Mouse (Mus musculus): Measurements from ENCODE around the gene Oaz1. TPM values are rescaled to one million over a fixed set of nuclear protein-coding genes. Genes with fewer than 3 reads are reported as not detected.
A peak's percentile ranks its signal among the peaks of the same experiment; 100 is the strongest.

Oaz1 gene
- polyA plus RNA-seq (2012; rRNA removed) (882 and 1,248 TPM in 2 replicates), polyA plus RNA-seq (2014; fragmentation: Nextera tagmentation; extraction: Ambion mirVana) (1,813 and 1,884 TPM in 2 replicates)

DNA sequence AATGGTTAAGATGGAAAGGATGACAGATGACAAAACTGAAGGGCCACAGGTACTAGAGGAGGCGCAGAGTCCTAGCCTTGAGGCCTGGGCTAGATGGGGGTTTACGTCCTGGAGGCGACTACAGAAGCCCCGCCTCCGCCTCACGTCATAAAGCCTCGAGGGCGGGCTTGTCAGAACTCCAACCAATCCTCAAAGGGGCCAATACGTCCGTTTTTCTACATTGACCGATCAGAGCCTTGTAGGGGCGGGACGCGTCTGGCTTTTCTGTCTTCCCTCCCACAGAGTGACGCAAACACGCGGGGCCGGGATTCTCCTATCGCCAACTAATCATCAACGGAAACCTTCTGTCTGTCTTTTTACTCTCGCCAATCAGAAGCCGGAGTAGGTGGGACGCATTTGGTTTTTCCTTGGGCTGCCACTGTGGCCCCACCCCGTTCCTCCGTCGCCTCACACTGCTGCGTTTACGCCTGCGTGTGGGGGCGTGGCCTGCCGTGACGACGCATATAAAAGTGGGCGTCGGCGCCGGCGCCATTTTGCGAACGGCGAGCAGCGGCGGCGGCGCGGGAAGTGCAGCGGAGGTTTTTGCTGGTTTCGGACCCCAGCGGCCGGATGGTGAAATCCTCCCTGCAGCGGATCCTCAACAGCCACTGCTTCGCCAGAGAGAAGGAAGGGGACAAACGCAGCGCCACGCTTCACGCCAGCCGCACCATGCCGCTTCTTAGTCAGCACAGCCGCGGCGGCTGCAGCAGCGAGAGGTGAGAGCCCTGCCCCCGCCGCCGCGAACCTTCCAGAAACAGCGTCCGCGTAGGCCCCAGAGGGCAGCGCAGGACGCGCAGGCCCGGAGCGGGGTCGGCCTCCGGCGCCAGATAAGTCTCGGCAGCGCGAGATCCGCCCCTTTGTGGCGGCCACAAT is at the start of gene Oaz1:
Gene Oaz1, plus strand, starts transcription at position 506 of the 912 bp plus-strand sequence.
- peak; percentile 100 for DNase-seq (ENCODE audit: low spot score)

DNA sequence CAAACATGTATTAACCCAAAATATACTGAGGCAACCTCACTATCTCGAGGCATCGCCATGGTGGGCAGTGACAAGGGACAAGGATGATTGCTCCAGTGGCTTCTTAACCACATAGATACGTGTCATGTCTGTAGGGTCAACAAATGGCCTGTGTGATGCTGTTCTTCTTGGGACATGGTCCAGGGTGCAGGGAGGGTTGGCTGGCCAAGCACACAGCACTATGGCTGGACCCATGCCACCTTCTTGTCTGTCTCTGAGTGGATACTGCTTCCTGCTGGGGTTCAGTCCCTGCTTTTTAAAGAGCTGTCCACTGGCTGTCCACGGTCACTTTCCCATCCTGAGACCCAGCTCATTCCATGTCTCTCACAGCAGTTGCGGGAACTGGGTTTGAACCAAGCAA is 49.3 kb upstream of the Oaz1 start:
- H3K4me1 ChIP-seq (ENCODE audit: control insufficient read depth, insufficient read depth, low read length) = peaks cover 4% of the 10 kb centered on the region; the same call in 1 of the 2 replicates
- 97% methylated on average over 5 of the region's 5 CpGs for WGBS
- DNase-seq (ENCODE audit: low spot score) (no peak), ATAC-seq (ENCODE audit: low FRiP score, low read depth) (no peak)
- H3K27ac ChIP-seq (replicated peaks; ENCODE audit: low read depth, low read length) = no peak overlapping the region
- no peak overlapping the region for H3K4me2 ChIP-seq (replicated peaks; ENCODE audit: low read depth, low read length, severe bottlenecking)
- no peaks in the 10 kb centered on the region for H3K27me3 ChIP-seq (ENCODE audit: control insufficient read depth, insufficient read depth, low read length)
- no peak overlapping the region for H3K9ac ChIP-seq (ENCODE audit: low read depth, low read length, severe bottlenecking)
- no peak for TF ChIP-seq POLR2A (IDR thresholded peaks at IDR 0.05; ENCODE audit: borderline replicate concordance, extremely low read depth, insufficient read depth, insufficient read length)
- H3K36me3 ChIP-seq (ENCODE audit: control insufficient read depth, insufficient read depth, low read length) = peaks cover 97% of the 10 kb centered on the region
- no peak overlapping the region for H3K4me3 ChIP-seq (replicated peaks; ENCODE audit: low read length)
- H3K9me3 ChIP-seq (ENCODE audit: control insufficient read depth, low read length) = no peaks in the 10 kb centered on the region

More for the DNA sequence above, at the start of gene Oaz1:
- WGBS = under 1% methylated on average over 68 of the region's 82 CpGs
- H3K4me2 ChIP-seq (replicated peaks; ENCODE audit: low read depth, low read length, severe bottlenecking) = peak within 1 kb of the TSS; percentile 93
- peaks cover 9% of the 10 kb centered on the region for H3K4me1 ChIP-seq (ENCODE audit: control insufficient read depth, insufficient read depth, low read length)
- peak; percentile 97 for ATAC-seq (ENCODE audit: low FRiP score, low read depth)
- H3K27me3 ChIP-seq (ENCODE audit: control insufficient read depth, insufficient read depth, low read length) = no peaks in the 10 kb centered on the region
- H3K9me3 ChIP-seq (ENCODE audit: control insufficient read depth, low read length) = no peaks in the 10 kb centered on the region
- H3K4me3 ChIP-seq (replicated peaks; ENCODE audit: low read length) = peak within 1 kb of the TSS; percentile 66
- peak within 1 kb of the TSS; percentile 92 for H3K9ac ChIP-seq (ENCODE audit: low read depth, low read length, severe bottlenecking)
- peak within 1 kb of the TSS; percentile 86 for H3K27ac ChIP-seq (replicated peaks; ENCODE audit: low read depth, low read length)
- H3K36me3 ChIP-seq (ENCODE audit: control insufficient read depth, insufficient read depth, low read length) = peaks cover 24% of the 10 kb centered on the region
- TF ChIP-seq POLR2A (IDR thresholded peaks at IDR 0.05; ENCODE audit: borderline replicate concordance, extremely low read depth, insufficient read depth, insufficient read length) = peak; percentile 77; the same call in 1 of the 2 replicates

DNA sequence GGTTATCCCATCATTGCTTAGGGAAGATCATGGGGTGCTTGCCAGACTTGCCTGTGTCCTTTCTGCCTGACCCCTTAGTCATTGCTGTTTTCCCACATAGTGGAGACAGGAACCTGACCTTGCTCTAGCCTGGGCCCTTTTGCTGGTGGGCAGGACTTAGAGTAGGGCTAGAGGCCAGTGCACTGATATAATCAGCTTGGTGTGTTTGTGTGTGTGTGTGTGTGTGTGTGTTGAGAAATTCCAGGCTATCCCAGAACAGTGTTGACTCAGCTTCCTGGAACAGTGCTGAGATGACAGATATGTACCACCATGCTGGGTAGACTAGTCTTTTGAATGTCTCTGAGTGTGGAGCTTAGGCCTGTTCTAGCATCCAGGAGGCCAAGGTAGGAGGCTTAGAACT is 46.9 kb upstream of the Oaz1 start:
- ATAC-seq (ENCODE audit: low FRiP score, low read depth) (no peak), DNase-seq (ENCODE audit: low spot score) (no peak)
- Histone ChIP-seq H3K4me2 (replicated peaks; ENCODE audit: low read depth, low read length, severe bottlenecking) (no peak overlapping the region), H3K4me1 (ENCODE audit: control insufficient read depth, insufficient read depth, low read length) (no peaks in the 10 kb centered on the region), H3K9ac (ENCODE audit: low read depth, low read length, severe bottlenecking) (no peak overlapping the region), H3K4me3 (replicated peaks; ENCODE audit: low read length) (no peak overlapping the region), H3K27me3 (ENCODE audit: control insufficient read depth, insufficient read depth, low read length) (no peaks in the 10 kb centered on the region), H3K27ac (replicated peaks; ENCODE audit: low read depth, low read length) (no peak overlapping the region), H3K9me3 (ENCODE audit: control insufficient read depth, low read length) (no peaks in the 10 kb centered on the region), H3K36me3 (ENCODE audit: control insufficient read depth, insufficient read depth, low read length) (peaks cover 98% of the 10 kb centered on the region)
- TF ChIP-seq POLR2A (IDR thresholded peaks at IDR 0.05; ENCODE audit: borderline replicate concordance, extremely low read depth, insufficient read depth, insufficient read length) = no peak

DNA sequence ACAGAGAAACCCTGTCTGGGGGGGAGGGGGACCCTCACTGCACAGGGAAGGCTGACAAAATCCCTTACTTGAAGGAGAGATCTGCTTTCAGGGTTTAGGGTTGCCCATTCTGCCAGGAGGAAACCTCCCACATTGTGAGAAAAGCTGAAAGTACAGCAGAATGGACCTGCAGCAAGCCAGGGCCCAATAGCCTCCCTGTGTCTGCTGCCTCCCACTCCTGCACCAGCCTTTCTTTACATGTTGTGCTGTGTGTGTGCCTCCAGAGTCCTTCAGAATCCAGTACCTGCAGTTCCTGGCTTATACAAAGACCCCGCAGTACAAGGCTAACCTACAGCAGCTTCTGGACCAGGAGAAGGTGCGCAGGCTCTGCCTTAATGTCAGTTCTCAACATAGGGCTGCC is 42.2 kb upstream of the Oaz1 start:
- peaks cover 100% of the 10 kb centered on the region for H3K36me3 ChIP-seq (ENCODE audit: control insufficient read depth, insufficient read depth, low read length)
- WGBS = 97% methylated on average over 2 of the region's 2 CpGs
- H3K9me3 ChIP-seq (ENCODE audit: control insufficient read depth, low read length) = no peaks in the 10 kb centered on the region
- H3K4me1 ChIP-seq (ENCODE audit: control insufficient read depth, insufficient read depth, low read length) = no peaks in the 10 kb centered on the region
- no peaks in the 10 kb centered on the region for H3K27me3 ChIP-seq (ENCODE audit: control insufficient read depth, insufficient read depth, low read length)
- H3K9ac ChIP-seq (ENCODE audit: low read depth, low read length, severe bottlenecking) = no peak overlapping the region
- TF ChIP-seq POLR2A (IDR thresholded peaks at IDR 0.05; ENCODE audit: borderline replicate concordance, extremely low read depth, insufficient read depth, insufficient read length) = no peak
- ATAC-seq (ENCODE audit: low FRiP score, low read depth) (no peak), DNase-seq (ENCODE audit: low spot score) (no peak)
- no peak overlapping the region for H3K27ac ChIP-seq (replicated peaks; ENCODE audit: low read depth, low read length)
- no peak overlapping the region for H3K4me3 ChIP-seq (replicated peaks; ENCODE audit: low read length)
- H3K4me2 ChIP-seq (replicated peaks; ENCODE audit: low read depth, low read length, severe bottlenecking) = no peak overlapping the region

DNA sequence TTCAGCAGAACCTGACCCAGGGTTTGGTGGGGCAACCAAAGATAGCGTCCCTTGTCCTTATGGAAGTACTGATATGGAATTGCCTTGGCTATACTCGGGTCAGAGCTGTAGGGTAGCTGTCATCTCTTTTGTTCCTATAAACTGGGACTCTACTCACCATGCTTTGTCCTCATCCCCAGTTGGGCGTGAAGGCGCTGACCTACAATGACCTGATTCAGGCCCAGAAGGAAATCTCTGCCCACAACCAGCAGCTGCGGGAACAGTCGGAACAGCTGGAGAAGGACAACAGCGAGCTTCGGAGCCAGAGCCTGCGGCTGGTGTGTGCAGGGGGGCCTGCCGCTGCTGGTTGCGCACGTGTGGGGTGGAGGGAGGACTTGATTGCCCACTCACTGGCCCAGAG is 41.6 kb upstream of the Oaz1 start:
- peaks cover 99% of the 10 kb centered on the region for H3K36me3 ChIP-seq (ENCODE audit: control insufficient read depth, insufficient read depth, low read length)
- no peak overlapping the region for H3K4me2 ChIP-seq (replicated peaks; ENCODE audit: low read depth, low read length, severe bottlenecking)
- no peak overlapping the region for H3K27ac ChIP-seq (replicated peaks; ENCODE audit: low read depth, low read length)
- no peak for DNase-seq (ENCODE audit: low spot score)
- H3K4me3 ChIP-seq (replicated peaks; ENCODE audit: low read length) = no peak overlapping the region
- WGBS = 94% methylated on average over 12 of the region's 12 CpGs
- H3K9ac ChIP-seq (ENCODE audit: low read depth, low read length, severe bottlenecking) = no peak overlapping the region
- no peaks in the 10 kb centered on the region for H3K27me3 ChIP-seq (ENCODE audit: control insufficient read depth, insufficient read depth, low read length)
- H3K9me3 ChIP-seq (ENCODE audit: control insufficient read depth, low read length) = no peaks in the 10 kb centered on the region
- ATAC-seq (ENCODE audit: low FRiP score, low read depth) = no peak
- H3K4me1 ChIP-seq (ENCODE audit: control insufficient read depth, insufficient read depth, low read length) = no peaks in the 10 kb centered on the region
- no peak for TF ChIP-seq POLR2A (IDR thresholded peaks at IDR 0.05; ENCODE audit: borderline replicate concordance, extremely low read depth, insufficient read depth, insufficient read length)

Data from limb, embryonic 14.5 days (tissue).